Comparison of ENCODE assay signal across 10 mouse cellular contexts in the genomic region with DNA sequence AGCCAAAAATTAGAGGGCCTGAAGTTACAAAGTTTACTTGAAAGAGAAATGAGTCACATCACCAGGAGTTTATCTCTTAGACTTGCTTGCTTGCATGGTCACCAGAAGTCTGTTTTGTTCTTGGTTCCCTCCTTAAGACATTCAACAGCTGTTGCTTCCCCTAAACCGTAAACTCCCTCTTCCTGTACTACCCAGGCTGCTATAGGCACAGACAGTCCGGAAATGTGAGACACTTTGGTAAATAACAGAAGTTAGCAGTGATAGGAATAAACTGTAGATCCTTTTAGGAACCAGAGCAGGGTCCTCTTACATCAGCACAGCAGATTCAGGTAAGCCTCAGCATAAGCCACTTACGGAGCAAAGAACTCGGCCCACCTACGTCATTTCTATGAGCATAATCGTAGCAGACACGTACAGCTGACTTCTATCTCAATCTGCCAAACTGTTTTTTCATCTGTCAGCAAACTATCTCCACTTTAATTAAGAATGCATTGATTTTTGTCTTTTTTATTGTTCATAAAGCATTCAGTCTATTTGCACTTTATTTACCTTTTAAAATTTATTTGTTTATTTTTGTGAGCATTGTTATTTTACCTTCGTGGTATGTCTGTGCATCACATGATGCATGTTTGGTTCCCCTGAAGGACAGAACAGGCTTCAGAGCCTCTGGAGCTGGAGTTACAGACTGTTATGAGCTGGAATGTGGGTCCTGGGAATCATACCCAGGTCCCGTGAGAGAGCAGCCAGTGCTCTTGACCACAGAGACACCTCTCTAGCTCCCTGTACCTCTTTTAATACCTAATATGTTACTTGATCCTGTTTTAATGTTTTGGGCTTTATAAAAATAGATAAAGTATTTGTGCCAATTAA. TPM values are rescaled to one million over a fixed set of nuclear protein-coding genes. Genes with fewer than 3 reads are reported as not detected.
DNase-seq lines count a peak whose midpoint lies in the region; ATAC-seq lines count a peak whose summit lies in the region.
"Had no signal": no experiment of that assay in that cellular context is flagged by ENCODE, and none has a peak within 500 bp of the region (broad histone marks: within the 10 kb centered on the region; RNA-seq: fewer than 3 reads in every experiment).

No protein-coding gene starts in this region.

- no peaks in the 10 kb centered on the region for H3K27me3 ChIP-seq in kidney, embryonic 14.5 days (ENCODE audit: control insufficient read depth, insufficient read depth, low read length)
- no peaks in the 10 kb centered on the region for H3K27me3 ChIP-seq in midbrain, embryonic 11.5 days (ENCODE audit: control insufficient read depth, insufficient read depth, low read length)
- H3K27me3 ChIP-seq: CH12.LX; hindbrain, embryonic 13.5 days had no signal

- DNase-seq in kidney, postnatal 10 days, result no peak
- DNase-seq in brain, adult 2 months (ENCODE audit: low read depth, low spot score), result peak; percentile 18
- DNase-seq in induced T-regulatory cell, adult 2 months (ENCODE audit: low read depth), result peak; percentile 1
- DNase-seq in midbrain, embryonic 11.5 days (ENCODE audit: low spot score, missing footprints), result no peak
- no peak for DNase-seq in adrenal gland, postnatal 10 days
- DNase-seq in layer of hippocampus, adult 9-11 months, result no peak

- no peaks in the 10 kb centered on the region for H3K4me1 ChIP-seq in kidney, embryonic 14.5 days (ENCODE audit: control insufficient read depth, insufficient read depth, low read length)
- H3K4me1 ChIP-seq in midbrain, embryonic 11.5 days (ENCODE audit: control insufficient read depth, insufficient read depth, low read length), result no peaks in the 10 kb centered on the region
- H3K4me1 ChIP-seq: hindbrain, embryonic 13.5 days had no signal

- H3K27ac ChIP-seq in kidney, embryonic 14.5 days (ENCODE audit: low read depth, low read length), result peak overlapping the region; percentile 53
- H3K27ac ChIP-seq in midbrain, embryonic 11.5 days (ENCODE audit: low read depth, low read length), result no peak overlapping the region
- H3K27ac ChIP-seq: hindbrain, embryonic 13.5 days had no signal

- H3K9ac ChIP-seq in kidney, embryonic 14.5 days (ENCODE audit: low read depth, low read length), result no peak overlapping the region
- no peak overlapping the region for H3K9ac ChIP-seq in midbrain, embryonic 11.5 days (ENCODE audit: low read length)
- H3K9ac ChIP-seq: hindbrain, embryonic 13.5 days had no signal

- H3K4me3 ChIP-seq in kidney, embryonic 14.5 days (ENCODE audit: low read length), result no peak overlapping the region
- H3K4me3 ChIP-seq in midbrain, embryonic 11.5 days (ENCODE audit: low read depth, low read length), result no peak overlapping the region
- H3K4me3 ChIP-seq: hindbrain, embryonic 13.5 days had no signal

- 38% methylated on average over 9 of the region's 9 CpGs for WGBS in kidney, embryonic 14.5 days
- 86% methylated on average over 9 of the region's 9 CpGs for WGBS in midbrain, embryonic 11.5 days

- ATAC-seq in kidney, embryonic 14.5 days (ENCODE audit: low FRiP score, low TSS enrichment), result peak; percentile 91
- ATAC-seq in megakaryocyte-erythroid progenitor cell, adult 5-6 weeks (replicated peaks; ENCODE audit: low FRiP score, low TSS enrichment, poor library complexity, severe bottlenecking), result 0 out of 2 replicates have a peak, but pooled peaks have one; percentile 44
- ATAC-seq in midbrain, embryonic 11.5 days (ENCODE audit: low FRiP score), result no peak

- no peaks in the 10 kb centered on the region for H3K9me3 ChIP-seq in kidney, embryonic 14.5 days (ENCODE audit: control insufficient read depth, low read length)
- H3K9me3 ChIP-seq in midbrain, embryonic 11.5 days (ENCODE audit: control insufficient read depth, low read length), result no peaks in the 10 kb centered on the region
- H3K9me3 ChIP-seq: hindbrain, embryonic 13.5 days had no signal

- no peak overlapping the region; the same call in 1 of the 2 replicates for H3K4me2 ChIP-seq in kidney, embryonic 14.5 days (replicated peaks; ENCODE audit: low read depth, low read length)
- no peak overlapping the region for H3K4me2 ChIP-seq in midbrain, embryonic 11.5 days
- H3K4me2 ChIP-seq: hindbrain, embryonic 13.5 days had no signal

- H3K36me3 ChIP-seq in kidney, embryonic 14.5 days (ENCODE audit: control insufficient read depth, insufficient read depth, low read length), result no peaks in the 10 kb centered on the region
- H3K36me3 ChIP-seq in midbrain, embryonic 11.5 days (ENCODE audit: control insufficient read depth, insufficient read depth, low read length), result no peaks in the 10 kb centered on the region
- H3K36me3 ChIP-seq: hindbrain, embryonic 13.5 days had no signal

RNA-seq across cellular contexts. Expression of gene Ednrb, which starts 58.9 kb away (rescaled TPM):
- polyA plus RNA-seq in kidney, embryonic 14.5 days (2014; fragmentation: Nextera tagmentation; extraction: Ambion mirVana), result 25.7 and 37.5 TPM in 2 replicates
- not detected in 2 replicates for total RNA-seq in megakaryocyte-erythroid progenitor cell, adult 5-6 weeks (2014; fragmentation: Nextera tagmentation)
- total RNA-seq in megakaryocyte-erythroid progenitor cell, adult 5-6 weeks (2017), result not detected in 2 replicates
- polyA plus RNA-seq in midbrain, embryonic 11.5 days (2014; fragmentation: Nextera tagmentation; extraction: Ambion mirVana), result 103 and 126 TPM in 2 replicates
- 10 to 100 TPM; 48.5 to 52.9 TPM for total RNA-seq in adrenal gland, postnatal 10 days (2021)
- total RNA-seq: CH12.LX had no signal

Comparison
In these comparisons a context has a peak if more than half of its experiments do, and no peak if none do; other contexts are left out.
1. DNase-seq: peak in brain, adult 2 months (single experiment) and induced T-regulatory cell, adult 2 months (single experiment); none in kidney, postnatal 10 days (single experiment), midbrain, embryonic 11.5 days (single experiment), adrenal gland, postnatal 10 days (single experiment) and layer of hippocampus, adult 9-11 months (single experiment).
2. RNA of gene Ednrb, which starts 58.9 kb away (total RNA-seq): 48.5 to 52.9 TPM in adrenal gland, postnatal 10 days; not detected in megakaryocyte-erythroid progenitor cell, adult 5-6 weeks; every median in the first group is over 10 times any median in the second.